Mouse (Mus musculus) hindbrain, postnatal 0 days (tissue): Measurements from ENCODE around the gene Uchl4. TPM values are rescaled to one million over a fixed set of nuclear protein-coding genes. Genes with fewer than 3 reads are reported as not detected.

Experiments used
- ATAC-seq: fragments of 200-750 bp; cut with Nextera tagmentation; 2 replicates; pipeline ENCODE4 v1.8.0; 2017; ENCODE audit warnings: mild to moderate bottlenecking, moderate TSS enrichment, moderate library complexity
- DNase-seq: peaks from one replicate; pipeline ENCODE4 v3.0.0-alpha.2; 2015; ENCODE audit warnings: low spot score
- H3K27ac ChIP-seq: fragments of 300-500 bp; sonication (generic); 2 replicates; pipeline ENCODE4 v1.5.1; 2014; ENCODE audit warnings: mild to moderate bottlenecking
- H3K27me3 ChIP-seq: fragments of 300-500 bp; sonication (generic); 2 replicates; pipeline ENCODE4 v1.6.1; 2014; ENCODE audit warnings: low read length, mixed read lengths; ENCODE audit not compliant: insufficient read depth
- H3K36me3 ChIP-seq: fragments of 300-500 bp; sonication (generic); 2 replicates; pipeline ENCODE4 v1.6.1; 2014; ENCODE audit warnings: low read length, mixed read lengths; ENCODE audit not compliant: insufficient read depth
- H3K4me1 ChIP-seq: fragments of 300-500 bp; sonication (generic); 2 replicates; pipeline ENCODE4 v1.6.1; 2014; ENCODE audit warnings: antibody characterized with exemption, low read length, mixed read lengths; ENCODE audit not compliant: insufficient read depth
- H3K4me2 ChIP-seq: fragments of 300-500 bp; sonication (generic); 2 replicates; pipeline ENCODE4 v1.6.1; 2014; ENCODE audit warnings: low read depth, mild to moderate bottlenecking, low read length, moderate library complexity, mixed read lengths
- H3K4me3 ChIP-seq: fragments of 300-500 bp; sonication (generic); 2 replicates; pipeline ENCODE4 v1.5.1; 2014; ENCODE audit warnings: low read length
- H3K9ac ChIP-seq: fragments of 300-500 bp; sonication (generic); replicated peaks from 2 replicates; pipeline ENCODE4 v1.6.1; 2014; ENCODE audit warnings: mild to moderate bottlenecking, low read length, moderate library complexity, mixed read lengths
- H3K9me3 ChIP-seq: fragments of 300-500 bp; sonication (generic); 2 replicates; pipeline ENCODE4 v1.6.1; 2016; ENCODE audit warnings: low read length, mixed read lengths
- CTCF ChIP-seq: IDR thresholded peaks from 2 replicates; pipeline ENCODE4 v1.5.1; 2016; ENCODE audit warnings: antibody characterized with exemption, control low read depth, low read depth
- WGBS: fragments of 180-500 bp; shearing (Covaris S2); extraction: QIAGEN DNeasy Blood & Tissue Kit; methylation state at CpG from one replicate; pipeline ENCODE4 v1.1.7; 2014; 5-methylcytosine and 5-hydroxymethylcytosine counted together
- polyA plus RNA-seq: library from polyadenylated mRNA; unstranded; fragments of >200 nt; fragmentation: Nextera tagmentation; extraction: Ambion mirVana; gene quantifications from 2 replicates; pipeline ENCODE4 v1.2.1, GENCODE M21; 2015
- total RNA-seq: library from RNA; depleted of rRNA; stranded (reverse); fragments of >200 nt; gene quantifications from 2 replicates; pipeline ENCODE4 v1.2.3, GENCODE M21; 2014

Uchl4 gene
- total and polyA plus RNA-seq, 2 experiments from 2014 or later: 2.3 TPM; not detected in 1

DNA sequence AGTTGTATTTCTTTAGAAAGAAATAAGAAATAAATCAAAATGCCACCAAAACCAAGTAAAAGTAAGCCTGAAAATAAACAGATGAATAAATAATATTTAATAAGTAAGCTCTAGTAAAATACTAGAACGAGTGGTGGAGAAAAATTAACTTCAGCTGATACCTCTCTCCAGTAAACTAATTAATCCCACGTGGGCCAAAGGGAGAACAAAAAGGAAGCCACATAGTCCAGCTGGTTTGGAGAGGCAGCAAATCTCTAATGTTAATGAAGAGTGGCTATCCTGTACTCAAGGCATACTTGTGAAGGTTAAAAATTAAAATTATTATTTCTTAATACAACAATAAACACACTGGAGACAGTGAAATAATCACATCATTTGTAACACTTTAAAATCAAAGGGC, 5.1 kb downstream of the Uchl4 start:
- no peaks in the 10 kb centered on the region for H3K27me3 ChIP-seq
- WGBS: 53% methylated on average over 2 of the region's 2 CpGs
- no peak overlapping the region for H3K4me2 ChIP-seq
- TF ChIP-seq CTCF: no peak
- no peak for DNase-seq
- no peaks in the 10 kb centered on the region for H3K36me3 ChIP-seq
- no peak overlapping the region for H3K9ac ChIP-seq
- no peaks in the 10 kb centered on the region for H3K9me3 ChIP-seq
- H3K4me1 ChIP-seq: no peaks in the 10 kb centered on the region
- no peak for ATAC-seq
- H3K4me3 ChIP-seq: no peak overlapping the region
- no peak overlapping the region for H3K27ac ChIP-seq

- no peak overlapping the region for H3K9ac ChIP-seq
- no peak overlapping the region for H3K4me2 ChIP-seq
- DNase-seq: no peak
- WGBS: 59% methylated on average over 8 of the region's 8 CpGs
- H3K36me3 ChIP-seq: no peaks in the 10 kb centered on the region
- H3K27ac ChIP-seq: no peak overlapping the region
- H3K9me3 ChIP-seq: no peaks in the 10 kb centered on the region
- no peak for ATAC-seq
- no peak for TF ChIP-seq CTCF
- no peaks in the 10 kb centered on the region for H3K27me3 ChIP-seq
- no peak overlapping the region for H3K4me3 ChIP-seq
- no peaks in the 10 kb centered on the region for H3K4me1 ChIP-seq
Observed at GRCm38 (mm10) chr9:64240681-64241080, 5.7 kb downstream of the Uchl4 start.

GRCm38 (mm10) chr9:64242381-64242831, 7.4 kb downstream of the Uchl4 start:
- no peak overlapping the region for H3K4me3 ChIP-seq
- H3K4me2 ChIP-seq: no peak overlapping the region
- H3K36me3 ChIP-seq: no peaks in the 10 kb centered on the region
- H3K27ac ChIP-seq: no peak overlapping the region
- ATAC-seq: no peak
- H3K27me3 ChIP-seq: no peaks in the 10 kb centered on the region
- no peak for DNase-seq
- 77% methylated on average over 6 of the region's 6 CpGs for WGBS
- no peak for TF ChIP-seq CTCF
- H3K9ac ChIP-seq: no peak overlapping the region
- no peaks in the 10 kb centered on the region for H3K4me1 ChIP-seq
- no peaks in the 10 kb centered on the region for H3K9me3 ChIP-seq

DNA sequence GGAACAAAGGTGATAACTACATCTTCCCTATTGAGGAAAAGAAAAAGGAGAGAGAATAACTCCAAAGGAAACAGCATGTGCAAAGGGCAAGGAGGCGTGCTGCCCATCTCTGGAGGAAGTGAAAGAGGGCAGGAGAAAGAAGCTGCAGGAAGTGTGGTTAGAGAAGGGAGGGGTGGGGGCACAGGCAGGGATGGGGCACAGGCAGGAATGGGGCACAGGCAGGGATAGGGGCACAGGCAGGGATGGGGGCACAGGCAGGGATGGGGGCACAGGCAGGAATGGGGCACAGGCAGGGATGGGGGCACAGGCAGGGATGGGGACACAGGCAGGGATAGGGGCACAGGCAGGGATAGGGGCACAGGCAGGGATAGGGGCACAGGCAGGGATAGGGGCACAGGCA, 14.4 kb downstream of the Uchl4 start:
- Histone ChIP-seq H3K9me3 (no peaks in the 10 kb centered on the region), H3K4me3 (no peak overlapping the region), H3K36me3 (no peaks in the 10 kb centered on the region), H3K4me2 (no peak overlapping the region), H3K27ac (no peak overlapping the region), H3K27me3 (no peaks in the 10 kb centered on the region), H3K4me1 (0 out of 2 replicates have a peak, but pooled peaks cover 9% of the 10 kb centered on the region), H3K9ac (no peak overlapping the region)
- ATAC-seq (no peak), DNase-seq (no peak)
- TF ChIP-seq CTCF: no peak
- WGBS: 80% methylated on average over 1 of the region's 1 CpGs

DNA sequence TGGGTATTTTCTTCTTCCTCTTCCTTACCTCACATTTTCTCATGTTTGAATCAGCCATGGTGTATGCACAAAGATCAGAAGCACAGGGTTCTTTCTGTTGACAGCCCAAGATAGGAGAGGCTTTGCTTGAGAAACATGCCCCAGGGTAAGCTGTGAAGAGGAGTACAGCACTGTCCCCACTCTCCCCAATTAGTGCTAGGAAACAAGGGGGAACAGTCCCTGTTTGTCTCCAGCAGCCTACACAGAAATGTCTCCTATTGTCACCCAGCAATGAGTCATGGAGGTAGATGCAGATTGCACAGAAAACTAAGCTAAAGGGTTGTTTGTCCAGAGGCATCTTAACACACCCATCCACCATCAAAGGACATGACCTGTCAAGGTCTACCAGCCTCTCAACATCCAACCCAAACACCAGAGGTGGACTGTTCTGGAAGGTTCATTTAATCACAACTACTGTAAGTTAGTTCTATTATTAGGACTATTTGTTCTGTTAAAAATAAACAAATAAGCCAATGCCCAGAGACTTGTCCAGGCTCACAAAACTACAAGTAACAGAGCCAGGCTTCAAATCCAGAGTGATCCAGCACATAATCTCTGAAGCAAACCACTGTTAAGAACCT, 15.2 kb downstream of the Uchl4 start:
- Histone ChIP-seq H3K36me3 (no peaks in the 10 kb centered on the region), H3K4me3 (no peak overlapping the region), H3K27me3 (no peaks in the 10 kb centered on the region), H3K9me3 (no peaks in the 10 kb centered on the region), H3K4me2 (no peak overlapping the region), H3K4me1 (0 out of 2 replicates have a peak, but pooled peaks cover 9% of the 10 kb centered on the region), H3K9ac (no peak overlapping the region), H3K27ac (no peak overlapping the region)
- no peak for TF ChIP-seq CTCF
- ATAC-seq: no peak
- no peak for DNase-seq

DNA sequence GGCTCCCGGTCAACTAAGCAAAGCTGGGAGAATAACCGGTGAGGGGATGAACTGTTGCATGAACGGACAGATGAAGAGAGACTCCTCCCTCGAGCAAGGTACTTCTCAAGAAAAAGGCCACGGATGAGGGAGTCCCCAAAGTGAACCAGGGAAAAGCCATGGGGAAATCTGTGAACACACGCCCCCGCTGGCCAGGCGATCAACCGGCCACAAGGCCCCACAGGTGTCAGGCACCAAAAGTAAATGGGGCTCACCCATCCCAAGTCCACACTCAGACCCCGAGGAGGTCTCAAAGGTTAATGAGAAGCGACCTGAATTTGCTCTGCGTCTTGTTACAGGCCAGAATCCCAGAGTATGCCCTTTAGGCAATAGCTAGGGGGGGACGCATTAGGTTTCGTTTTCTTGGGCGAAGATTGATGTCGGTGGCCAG, 17.6 kb downstream of the Uchl4 start:
- Histone ChIP-seq H3K27me3 (no peaks in the 10 kb centered on the region), H3K4me2 (peak overlapping the region; percentile 94), H3K4me1 (0 out of 2 replicates have a peak, but pooled peaks cover 9% of the 10 kb centered on the region), H3K4me3 (peak overlapping the region; percentile 96), H3K9me3 (no peaks in the 10 kb centered on the region), H3K36me3 (no peaks in the 10 kb centered on the region), H3K27ac (peak overlapping the region; percentile 81), H3K9ac (peak overlapping the region; percentile 70)
- ATAC-seq: no peak
- WGBS: under 1% methylated on average over 16 of the region's 16 CpGs
- TF ChIP-seq CTCF: peak; percentile 35; the same call in 1 of the 2 replicates
- DNase-seq: peak; percentile 28

DNA sequence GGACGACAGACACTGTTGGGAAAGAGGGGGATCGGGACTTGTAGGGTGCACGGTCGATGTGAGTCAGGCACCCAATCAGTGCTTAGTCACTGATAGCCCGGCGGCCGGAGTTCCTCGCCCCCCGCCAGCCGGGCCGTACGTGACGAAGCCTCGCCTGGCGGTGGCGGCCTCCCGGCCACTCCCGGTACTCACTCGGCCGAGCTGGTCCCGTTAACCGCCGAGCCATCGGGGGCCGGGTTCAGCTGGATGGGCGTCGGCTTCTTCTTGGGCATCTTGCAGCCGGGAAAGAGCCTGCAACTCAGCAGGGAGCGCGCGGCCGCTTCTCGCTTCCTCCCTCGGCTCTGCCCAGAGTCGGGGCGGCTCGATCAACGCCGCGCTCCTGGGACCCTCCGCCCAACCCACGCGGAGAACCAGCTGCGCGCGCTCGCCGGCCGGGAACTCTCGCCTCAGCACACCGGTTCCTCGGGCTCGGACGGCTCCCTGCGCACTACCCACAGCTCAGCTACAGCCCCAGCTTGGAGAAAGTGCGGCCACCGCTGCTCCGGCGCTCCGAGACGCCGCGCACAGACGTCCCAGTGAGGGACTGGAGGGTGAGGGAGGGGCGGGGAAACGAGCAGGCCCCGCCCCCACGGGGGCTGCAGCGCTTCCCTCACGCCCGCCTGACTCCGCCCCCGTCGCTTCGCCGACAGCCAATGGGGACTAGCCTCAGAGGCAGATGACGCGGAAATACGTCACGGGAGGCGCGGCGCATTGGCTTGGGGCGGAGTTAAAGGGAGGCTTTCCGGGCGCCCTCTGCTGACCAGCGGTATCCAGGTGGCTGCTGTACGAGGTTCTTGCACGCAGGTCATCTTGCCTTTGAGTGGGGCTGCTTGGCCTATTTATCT, 18.3 kb downstream of the Uchl4 start, which contains the start of gene Map2k1:
Gene Map2k1, minus strand, starts transcription at position 611 of the 884 bp plus-strand sequence.
- Histone ChIP-seq H3K9ac (peak within 1 kb of the TSS; percentile 70), H3K4me1 (0 out of 2 replicates have a peak, but pooled peaks cover 9% of the 10 kb centered on the region), H3K36me3 (no peaks in the 10 kb centered on the region), H3K4me2 (peak within 1 kb of the TSS; percentile 94), H3K4me3 (peak within 1 kb of the TSS; percentile 96), H3K27ac (peak within 1 kb of the TSS; percentile 81), H3K9me3 (no peaks in the 10 kb centered on the region), H3K27me3 (no peaks in the 10 kb centered on the region)
- peak; percentile 87 for TF ChIP-seq CTCF
- DNase-seq (peak; percentile 100), ATAC-seq (peak; percentile 99)
- 0% methylated on average over 86 of the region's 89 CpGs for WGBS
